ENCODE assay signal across 24 mouse cellular contexts in genomic region chr6:104600838-104601397, GRCm38 (mm10).
"Had no signal": no experiment of that assay in that cellular context is flagged by ENCODE, and none has a peak within 500 bp of the region (broad histone marks: within the 10 kb centered on the region; RNA-seq: fewer than 3 reads in every experiment).

No protein-coding gene starts in this region.

- H3K27me3 ChIP-seq: heart, embryonic 13.5 days; heart, embryonic 15.5 days; hindbrain, embryonic 13.5 days; hindbrain, embryonic 15.5 days; kidney, embryonic 15.5 days had no signal

- H3K9me3 ChIP-seq: heart, embryonic 13.5 days; heart, embryonic 15.5 days; hindbrain, embryonic 13.5 days; hindbrain, embryonic 15.5 days; kidney, embryonic 15.5 days had no signal

- H3K4me3 ChIP-seq: heart, adult 2 months; heart, embryonic 13.5 days; heart, embryonic 15.5 days; hindbrain, embryonic 13.5 days; hindbrain, embryonic 15.5 days; kidney, embryonic 15.5 days had no signal

- H3K27ac ChIP-seq: heart, adult 2 months; heart, embryonic 13.5 days; heart, embryonic 15.5 days; hindbrain, embryonic 13.5 days; hindbrain, embryonic 15.5 days; hindbrain, postnatal 0 days; kidney, embryonic 15.5 days; kidney, postnatal 0 days had no signal

- DNase-seq: forebrain, postnatal 0 days; gastrocnemius, postnatal 14 days; gastrocnemius, postnatal 36 days; heart, adult 11 months; heart, adult 2 months; heart, postnatal 14 days; heart, postnatal 36 days; kidney, adult 11 months; kidney, adult 2 months; kidney, adult 9 months; kidney, postnatal 14 days; kidney, postnatal 36 days; layer of hippocampus, adult 9-11 months; layer of hippocampus, postnatal 36 days; left cerebral cortex, postnatal 4 days had no signal

- H3K4me1 ChIP-seq: heart, embryonic 13.5 days; heart, embryonic 15.5 days; kidney, embryonic 15.5 days had no signal

- ATAC-seq: forebrain, postnatal 0 days; hindbrain, postnatal 0 days; intestine, embryonic 16.5 days had no signal

- H3K4me2 ChIP-seq: heart, embryonic 11.5 days; heart, embryonic 13.5 days; heart, embryonic 15.5 days; hindbrain, embryonic 13.5 days; hindbrain, embryonic 15.5 days; kidney, embryonic 15.5 days had no signal

- H3K36me3 ChIP-seq: heart, embryonic 13.5 days; heart, embryonic 15.5 days; hindbrain, embryonic 13.5 days; hindbrain, embryonic 15.5 days; kidney, embryonic 15.5 days had no signal

- H3K9ac ChIP-seq: forebrain, postnatal 0 days; heart, embryonic 13.5 days; heart, embryonic 15.5 days; hindbrain, embryonic 13.5 days; hindbrain, embryonic 15.5 days; kidney, embryonic 15.5 days had no signal
